Mouse (Mus musculus): Measurements from ENCODE around the gene Cmtm3. TPM values are rescaled to one million over a fixed set of nuclear protein-coding genes. Genes with fewer than 3 reads are reported as not detected.

Gene Cmtm3
- polyA plus RNA-seq, 1 experiment from 2014 or later = 69.4 TPM

DNA sequence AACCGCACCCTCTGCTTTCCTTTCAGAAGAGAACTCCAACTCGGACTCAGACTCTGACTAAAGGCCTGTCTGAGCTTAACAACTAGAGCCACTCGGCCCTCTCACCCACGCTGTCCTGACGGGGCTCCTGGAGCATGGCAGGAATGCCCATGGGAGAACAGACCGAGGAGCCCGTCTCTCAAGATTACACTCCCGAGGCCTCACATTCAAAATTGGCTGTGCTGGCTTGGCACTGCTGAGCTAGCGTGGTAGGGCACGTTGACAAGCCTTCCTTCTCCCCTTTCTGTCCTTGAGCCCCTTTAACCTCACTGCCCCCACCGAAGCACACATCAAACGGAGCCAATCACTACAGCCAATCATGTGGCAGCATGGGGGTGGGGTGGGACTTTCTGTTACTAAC, 7.5 kb downstream of the Cmtm3 start:
- H3K4me3 ChIP-seq = no peak overlapping the region
- no peak overlapping the region for H3K9ac ChIP-seq (replicated peaks)
- H3K27me3 ChIP-seq = no peaks in the 10 kb centered on the region
- ATAC-seq (ENCODE audit: low FRiP score, low read depth) = no peak
- WGBS = 52% methylated on average over 12 of the region's 12 CpGs
- H3K4me1 ChIP-seq = peaks cover under 1% of the 10 kb centered on the region; the same call in 1 of the 2 replicates
- H3K36me3 ChIP-seq = no peaks in the 10 kb centered on the region
- no peak overlapping the region for H3K4me2 ChIP-seq (replicated peaks)
- no peak overlapping the region for H3K27ac ChIP-seq (replicated peaks)
- H3K9me3 ChIP-seq = no peaks in the 10 kb centered on the region

GRCm38 (mm10) chr8:104348971-104349370, 9.8 kb downstream of the Cmtm3 start:
- no peaks in the 10 kb centered on the region for H3K27me3 ChIP-seq
- no peak overlapping the region for H3K9ac ChIP-seq (replicated peaks)
- H3K4me3 ChIP-seq = no peak overlapping the region
- peaks cover 4% of the 10 kb centered on the region; the same call in 1 of the 2 replicates for H3K4me1 ChIP-seq
- H3K27ac ChIP-seq (replicated peaks) = no peak overlapping the region
- ATAC-seq (ENCODE audit: low FRiP score, low read depth) = no peak
- no peaks in the 10 kb centered on the region for H3K9me3 ChIP-seq
- H3K4me2 ChIP-seq (replicated peaks) = no peak overlapping the region
- WGBS = 90% methylated on average over 5 of the region's 5 CpGs
- H3K36me3 ChIP-seq = no peaks in the 10 kb centered on the region; the same call in 1 of the 2 replicates

GRCm38 (mm10) chr8:104350047-104350446, 10.8 kb downstream of the Cmtm3 start:
- no peak overlapping the region for H3K9ac ChIP-seq (replicated peaks)
- WGBS = 90% methylated on average over 13 of the region's 13 CpGs
- no peak overlapping the region for H3K4me2 ChIP-seq (replicated peaks)
- H3K4me1 ChIP-seq = peaks cover 4% of the 10 kb centered on the region; the same call in 1 of the 2 replicates
- H3K36me3 ChIP-seq = peaks cover 2% of the 10 kb centered on the region; the same call in 1 of the 2 replicates
- H3K27ac ChIP-seq (replicated peaks) = no peak overlapping the region
- no peak; the same call in 1 of the 2 replicates for ATAC-seq (ENCODE audit: low FRiP score, low read depth)
- H3K27me3 ChIP-seq = no peaks in the 10 kb centered on the region
- H3K4me3 ChIP-seq = no peak overlapping the region
- H3K9me3 ChIP-seq = no peaks in the 10 kb centered on the region

DNA sequence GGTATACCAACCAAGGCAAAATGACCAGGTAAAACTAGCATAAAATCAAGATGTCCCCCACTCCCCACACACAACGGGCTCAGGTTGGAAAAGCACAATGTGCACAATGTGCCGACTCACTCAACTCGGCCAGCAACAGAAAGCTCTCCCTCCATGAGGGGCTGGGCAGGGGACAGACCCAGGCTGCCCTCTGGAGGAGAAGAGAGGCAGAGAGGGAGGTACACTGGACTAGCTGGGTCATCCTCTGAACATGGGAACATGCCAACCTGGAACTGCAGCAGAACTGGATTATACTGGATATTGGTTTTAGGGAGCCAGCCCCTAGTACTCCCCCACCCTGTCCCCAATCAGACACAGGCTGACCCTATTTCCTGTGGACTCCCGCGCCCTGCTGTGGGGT, 14.0 kb downstream of the Cmtm3 start:
- Histone ChIP-seq H3K9me3 (no peaks in the 10 kb centered on the region), H3K4me1 (peaks cover 4% of the 10 kb centered on the region; the same call in 1 of the 2 replicates), H3K4me2 (replicated peaks) (no peak overlapping the region), H3K9ac (replicated peaks) (no peak overlapping the region), H3K36me3 (peaks cover 9% of the 10 kb centered on the region), H3K27me3 (no peaks in the 10 kb centered on the region), H3K27ac (replicated peaks) (no peak overlapping the region), H3K4me3 (no peak overlapping the region)
- ATAC-seq (ENCODE audit: low FRiP score, low read depth) = peak; percentile 80
- WGBS = 65% methylated on average over 5 of the region's 5 CpGs

- Histone ChIP-seq H3K27me3 (0 out of 2 replicates have a peak, but pooled peaks cover under 1% of the 10 kb centered on the region), H3K9me3 (no peaks in the 10 kb centered on the region), H3K9ac (replicated peaks) (no peak overlapping the region), H3K36me3 (peaks cover 9% of the 10 kb centered on the region), H3K27ac (replicated peaks) (no peak overlapping the region), H3K4me1 (peaks cover 5% of the 10 kb centered on the region), H3K4me3 (no peak overlapping the region), H3K4me2 (replicated peaks) (no peak overlapping the region)
- 91% methylated on average over 10 of the region's 10 CpGs for WGBS
- ATAC-seq (ENCODE audit: low FRiP score, low read depth) = no peak
These were observed 15.3 kb downstream of the Cmtm3 start for GRCm38 (mm10) chr8:104354504-104354903.

DNA sequence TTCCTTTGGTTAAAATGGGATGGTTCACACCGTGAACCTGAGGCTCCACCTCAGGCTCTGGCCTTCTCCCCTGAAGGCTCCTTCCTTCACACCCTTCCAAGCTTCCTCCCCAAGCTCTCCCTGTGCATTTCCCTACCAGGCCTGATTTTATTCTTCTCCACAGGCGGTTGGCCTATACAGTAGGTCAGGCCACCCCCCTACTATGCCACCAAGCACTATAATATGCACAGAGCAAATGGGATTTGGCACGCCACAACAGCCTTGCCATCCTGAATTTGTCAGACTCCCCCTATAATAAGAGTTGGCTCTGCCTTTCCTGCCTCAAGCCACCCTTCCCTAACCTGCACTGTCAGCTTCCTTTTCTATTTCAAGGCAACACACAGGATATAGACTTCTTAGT, 19.4 kb downstream of the Cmtm3 start:
- Histone ChIP-seq H3K4me2 (replicated peaks) (no peak overlapping the region), H3K27ac (replicated peaks) (no peak overlapping the region), H3K4me3 (no peak overlapping the region), H3K36me3 (peaks cover 9% of the 10 kb centered on the region), H3K9ac (replicated peaks) (no peak overlapping the region), H3K27me3 (0 out of 2 replicates have a peak, but pooled peaks cover 4% of the 10 kb centered on the region), H3K4me1 (peaks cover 8% of the 10 kb centered on the region), H3K9me3 (no peaks in the 10 kb centered on the region)
- WGBS = 70% methylated on average over 3 of the region's 3 CpGs
- no peak for ATAC-seq (ENCODE audit: low FRiP score, low read depth)

DNA sequence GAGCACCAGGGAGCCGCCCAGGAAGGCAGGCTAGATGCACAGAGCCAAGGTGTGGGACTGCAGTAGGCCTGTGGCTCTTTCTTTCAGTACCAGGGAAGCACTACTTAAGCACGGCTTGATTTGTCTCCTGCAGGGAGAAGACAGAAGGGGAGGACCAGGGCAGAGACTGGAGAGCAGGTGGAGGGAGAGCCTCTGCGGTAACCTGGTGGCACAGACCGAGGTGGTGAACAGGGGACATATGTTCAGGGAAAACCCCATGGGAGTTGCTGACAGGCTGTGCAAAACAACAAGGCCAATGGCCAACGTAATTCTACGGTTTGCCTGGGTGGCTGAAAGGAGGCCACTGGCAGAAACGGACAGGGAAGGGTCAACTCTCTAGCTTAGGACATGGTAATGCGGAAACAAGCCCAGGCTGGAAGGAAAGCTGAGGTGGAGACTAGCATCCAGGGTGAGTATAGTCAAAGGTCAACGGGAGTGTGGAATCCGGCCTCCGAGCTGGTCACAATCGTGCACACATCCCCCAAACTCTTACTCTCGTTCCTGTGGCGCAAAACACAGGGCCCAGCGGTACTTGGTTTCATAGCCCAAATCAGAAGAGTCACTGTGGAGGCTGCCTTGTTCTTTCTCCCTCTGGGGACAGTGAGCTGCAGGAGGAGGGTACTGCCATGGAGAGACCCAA, 20.7 kb downstream of the Cmtm3 start:
- no peak overlapping the region for H3K4me3 ChIP-seq
- H3K36me3 ChIP-seq = peaks cover 9% of the 10 kb centered on the region
- no peak for ATAC-seq (ENCODE audit: low FRiP score, low read depth)
- no peak overlapping the region for H3K9ac ChIP-seq (replicated peaks)
- WGBS = 58% methylated on average over 15 of the region's 15 CpGs
- H3K9me3 ChIP-seq = no peaks in the 10 kb centered on the region
- H3K4me1 ChIP-seq = peaks cover 8% of the 10 kb centered on the region
- 0 out of 2 replicates have a peak, but pooled peaks cover 4% of the 10 kb centered on the region for H3K27me3 ChIP-seq
- H3K4me2 ChIP-seq (replicated peaks) = no peak overlapping the region
- H3K27ac ChIP-seq (replicated peaks) = no peak overlapping the region

- 87% methylated on average over 9 of the region's 9 CpGs for WGBS
- no peaks in the 10 kb centered on the region for H3K27me3 ChIP-seq
- no peaks in the 10 kb centered on the region for H3K9me3 ChIP-seq
- no peak for ATAC-seq (ENCODE audit: low FRiP score, low read depth)
- no peaks in the 10 kb centered on the region for H3K36me3 ChIP-seq
- peaks cover 12% of the 10 kb centered on the region for H3K4me1 ChIP-seq
- H3K4me2 ChIP-seq (replicated peaks) = no peak overlapping the region
- H3K27ac ChIP-seq (replicated peaks) = no peak overlapping the region
- H3K9ac ChIP-seq (replicated peaks) = no peak overlapping the region
- H3K4me3 ChIP-seq = no peak overlapping the region
These were observed 26.5 kb downstream of the Cmtm3 start for GRCm38 (mm10) chr8:104365695-104366094.

DNA sequence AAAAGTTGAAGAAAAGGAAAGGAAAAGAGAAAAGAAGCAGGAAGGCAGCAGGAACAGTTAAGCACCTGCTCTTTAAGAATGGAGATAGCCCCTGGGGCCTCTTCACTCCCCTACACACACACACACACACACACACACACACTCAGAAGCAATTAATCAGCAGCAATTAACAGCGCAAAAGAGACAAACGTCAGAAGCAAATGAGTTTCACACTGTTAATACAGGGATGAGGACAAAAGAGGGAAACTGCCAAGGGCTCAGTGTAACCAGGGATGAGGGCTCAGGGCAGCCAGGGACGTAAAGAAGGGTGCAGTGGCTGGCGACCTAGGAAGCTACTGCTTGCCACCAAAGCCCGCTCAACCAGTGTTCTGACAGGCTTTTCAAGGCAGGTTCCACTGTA, 28.2 kb downstream of the Cmtm3 start:
- no peak overlapping the region for H3K4me2 ChIP-seq (replicated peaks)
- peaks cover 12% of the 10 kb centered on the region for H3K4me1 ChIP-seq
- H3K27me3 ChIP-seq = no peaks in the 10 kb centered on the region
- H3K9ac ChIP-seq (replicated peaks) = no peak overlapping the region
- H3K27ac ChIP-seq (replicated peaks) = no peak overlapping the region
- ATAC-seq (ENCODE audit: low FRiP score, low read depth) = no peak
- H3K9me3 ChIP-seq = no peaks in the 10 kb centered on the region
- no peak overlapping the region for H3K4me3 ChIP-seq
- WGBS = 52% methylated on average over 5 of the region's 5 CpGs
- no peaks in the 10 kb centered on the region for H3K36me3 ChIP-seq

- peaks cover 12% of the 10 kb centered on the region for H3K4me1 ChIP-seq
- H3K36me3 ChIP-seq = no peaks in the 10 kb centered on the region
- H3K9ac ChIP-seq (replicated peaks) = no peak overlapping the region
- H3K9me3 ChIP-seq = no peaks in the 10 kb centered on the region
- no peaks in the 10 kb centered on the region for H3K27me3 ChIP-seq
- no peak overlapping the region for H3K4me2 ChIP-seq (replicated peaks)
- 88% methylated on average over 12 of the region's 12 CpGs for whole genome bisulfite sequencing
- H3K4me3 ChIP-seq = no peak overlapping the region
- H3K27ac ChIP-seq (replicated peaks) = no peak overlapping the region
- ATAC-seq (ENCODE audit: low FRiP score, low read depth) = no peak
These were observed 30.4 kb downstream of the Cmtm3 start for GRCm38 (mm10) chr8:104369591-104369990.

- Histone ChIP-seq H3K4me2 (replicated peaks) (no peak overlapping the region), H3K27me3 (no peaks in the 10 kb centered on the region), H3K4me3 (no peak overlapping the region), H3K4me1 (peaks cover 16% of the 10 kb centered on the region), H3K9ac (replicated peaks) (no peak overlapping the region), H3K27ac (replicated peaks) (no peak overlapping the region), H3K9me3 (no peaks in the 10 kb centered on the region), H3K36me3 (no peaks in the 10 kb centered on the region)
- no peak for ATAC-seq (ENCODE audit: low FRiP score, low read depth)
- WGBS = 83% methylated on average over 6 of the region's 6 CpGs
These were observed 30.9 kb downstream of the Cmtm3 start for GRCm38 (mm10) chr8:104370071-104370470.

DNA sequence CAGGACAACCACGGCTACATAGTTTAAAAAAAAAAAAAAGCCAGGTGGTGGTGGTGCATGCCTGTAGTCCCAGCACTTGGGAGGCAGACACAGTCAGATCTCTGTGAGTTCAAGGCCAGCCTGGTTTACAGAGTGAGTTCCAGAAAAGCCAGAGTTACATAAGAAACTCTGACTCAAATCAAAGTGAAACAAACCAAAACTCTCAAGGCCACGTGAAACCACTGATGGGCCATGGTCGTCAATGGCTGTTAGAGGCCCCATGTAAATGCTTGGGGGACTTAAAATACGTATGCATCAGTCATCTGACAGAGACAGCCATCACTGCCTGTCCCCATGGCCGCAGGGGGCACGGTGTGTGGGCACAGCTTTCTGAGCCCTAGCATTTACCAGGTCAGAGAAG, 31.9 kb downstream of the Cmtm3 start:
- no peaks in the 10 kb centered on the region for H3K27me3 ChIP-seq

DNA sequence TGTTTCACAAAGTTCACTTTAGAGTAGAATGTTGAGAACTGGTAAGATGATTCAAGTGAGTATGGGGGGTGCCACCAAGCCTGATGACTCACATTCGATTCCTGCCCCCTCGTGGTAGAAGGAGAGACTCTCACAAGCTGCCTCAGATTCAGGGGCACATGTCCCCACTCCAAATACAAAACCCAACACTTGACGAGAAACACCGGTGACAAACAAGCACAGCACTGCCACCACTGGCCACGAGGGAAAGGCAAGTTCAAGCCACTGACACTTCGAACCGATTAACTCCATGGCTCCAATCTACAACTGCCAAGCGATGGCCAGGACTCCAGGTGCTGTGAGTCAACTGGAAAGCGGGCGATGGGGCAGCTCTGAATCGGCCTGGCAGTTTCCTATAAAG, 34.6 kb downstream of the Cmtm3 start:
- 89% methylated on average over 11 of the region's 11 CpGs for WGBS

More for the DNA sequence above, 31.9 kb downstream of the Cmtm3 start:
- ATAC-seq (ENCODE audit: low FRiP score, low read depth) = no peak
- WGBS = 85% methylated on average over 6 of the region's 6 CpGs
- no peak overlapping the region for H3K9ac ChIP-seq (replicated peaks)
- no peaks in the 10 kb centered on the region for H3K9me3 ChIP-seq
- no peaks in the 10 kb centered on the region for H3K36me3 ChIP-seq
- H3K4me2 ChIP-seq (replicated peaks) = no peak overlapping the region
- no peak overlapping the region for H3K4me3 ChIP-seq
- no peak overlapping the region for H3K27ac ChIP-seq (replicated peaks)
- H3K4me1 ChIP-seq = peaks cover 22% of the 10 kb centered on the region

More for the DNA sequence above, 34.6 kb downstream of the Cmtm3 start:
- no peak for ATAC-seq (ENCODE audit: low FRiP score, low read depth)
- Histone ChIP-seq H3K27me3 (no peaks in the 10 kb centered on the region), H3K9me3 (no peaks in the 10 kb centered on the region), H3K4me3 (no peak overlapping the region), H3K27ac (replicated peaks) (no peak overlapping the region), H3K4me1 (peaks cover 20% of the 10 kb centered on the region), H3K4me2 (replicated peaks) (no peak overlapping the region), H3K36me3 (no peaks in the 10 kb centered on the region), H3K9ac (replicated peaks) (no peak overlapping the region)
